Mouse (Mus musculus) cortical plate, adult 2 months (tissue): ENCODE results near the gene Mab21l1.

Experiments used
- CTCF ChIP-seq: fragments of 200-500 bp; IDR thresholded peaks from 2 replicates; pipeline ENCODE4 v1.5.1; 2011; ENCODE audit warnings: mild to moderate bottlenecking, control low read depth, low read length; ENCODE audit not compliant: insufficient read depth; ENCODE audit errors: extremely low read depth
- POLR2A ChIP-seq: fragments of 200-500 bp; IDR thresholded peaks from 2 replicates; pipeline ENCODE4 v1.6.1; 2011; ENCODE audit warnings: mild to moderate bottlenecking, low read length, control low read depth; ENCODE audit not compliant: insufficient read depth; ENCODE audit errors: extremely low read depth

DNA sequence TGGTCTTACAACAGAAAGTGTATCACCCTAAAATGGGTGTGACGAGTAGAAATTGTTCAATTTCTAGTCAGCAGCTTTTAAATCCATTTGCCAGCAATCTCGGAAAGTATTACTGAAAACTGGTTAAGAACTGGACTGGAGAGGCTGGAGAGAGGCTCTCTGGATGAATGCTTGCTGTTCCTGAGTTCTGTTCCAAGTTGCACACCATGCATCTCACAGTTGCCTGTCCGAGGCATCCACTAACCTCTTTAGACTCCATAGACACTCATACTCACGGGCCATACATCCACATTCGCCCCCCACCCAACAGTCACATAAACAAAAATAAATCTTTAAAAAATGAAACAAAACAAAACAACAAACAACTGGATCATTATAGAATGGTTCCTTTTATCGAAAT, 6.6 kb upstream of the Mab21l1 start:
- TF ChIP-seq CTCF (no peak), POLR2A (no peak)
